Mouse (Mus musculus) liver, postnatal 0 days (tissue): Measurements from ENCODE around the gene Slc26a6. TPM values are rescaled to one million over a fixed set of nuclear protein-coding genes. Genes with fewer than 3 reads are reported as not detected.

Source experiments
- ATAC-seq: fragments of 200-750 bp; cut with Nextera tagmentation; 2 replicates; pipeline ENCODE4 v1.8.0; 2017; ENCODE audit warnings: mild to moderate bottlenecking, moderate library complexity
- DNase-seq: peaks from one replicate; pipeline ENCODE4 v3.0.0-alpha.2; 2016
- H3K27ac ChIP-seq: fragments of 300-500 bp; sonication (generic); 2 replicates; pipeline ENCODE4 v1.5.1; 2014; ENCODE audit warnings: antibody characterized with exemption, moderate library complexity, mild to moderate bottlenecking, low read depth
- H3K27me3 ChIP-seq: fragments of 300-500 bp; sonication (generic); 2 replicates; pipeline ENCODE4 v1.6.1; 2014; ENCODE audit warnings: low read length, control low read depth, mixed read lengths; ENCODE audit not compliant: insufficient read depth
- H3K36me3 ChIP-seq: fragments of 300-500 bp; sonication (generic); replicated peaks from 2 replicates; pipeline ENCODE4 v1.6.1; 2014; ENCODE audit warnings: mild to moderate bottlenecking, control low read depth, low read length, moderate library complexity, mixed read lengths; ENCODE audit not compliant: insufficient read depth
- H3K4me1 ChIP-seq: fragments of 300-500 bp; sonication (generic); 2 replicates; pipeline ENCODE4 v1.6.1; 2014; ENCODE audit warnings: antibody characterized with exemption, mild to moderate bottlenecking, control low read depth; ENCODE audit not compliant: insufficient read depth
- H3K4me2 ChIP-seq: fragments of 300-500 bp; sonication (generic); 2 replicates; pipeline ENCODE4 v1.6.1; 2014; ENCODE audit warnings: low read depth, mild to moderate bottlenecking, low read length, moderate library complexity, mixed read lengths
- H3K4me3 ChIP-seq: fragments of 300-500 bp; sonication (generic); 2 replicates; pipeline ENCODE4 v1.5.1; 2014; ENCODE audit warnings: low read depth, low read length
- H3K9ac ChIP-seq: fragments of 300-500 bp; sonication (generic); replicated peaks from 2 replicates; pipeline ENCODE4 v1.6.1; 2014; ENCODE audit warnings: mild to moderate bottlenecking, moderate library complexity
- H3K9me3 ChIP-seq: fragments of 300-500 bp; sonication (generic); 2 replicates; pipeline ENCODE4 v1.6.1; 2016; ENCODE audit warnings: mild to moderate bottlenecking, control low read depth, low read length, mixed read lengths
- CTCF ChIP-seq: sonication (generic); IDR thresholded peaks from 2 replicates; pipeline ENCODE4 v1.5.1; 2016; ENCODE audit warnings: antibody characterized with exemption, low read depth
- EP300 ChIP-seq: IDR thresholded peaks from 2 replicates; pipeline ENCODE4 v1.6.1; 2016; ENCODE audit warnings: antibody characterized with exemption, low read depth, mild to moderate bottlenecking
- WGBS: fragments of 180-500 bp; shearing (Covaris S2); extraction: QIAGEN DNeasy Blood & Tissue Kit; methylation state at CpG from one replicate; pipeline ENCODE4 v1.1.7; 2014; ENCODE audit not compliant: insufficient replicate concordance; 5-methylcytosine and 5-hydroxymethylcytosine counted together
- microRNA-seq: library from miRNA; unstranded; fragments of <30 nt; microRNA quantifications from one replicate; pipeline ENCODE4, GENCODE M21; 2016
- polyA plus RNA-seq: library from polyadenylated mRNA; unstranded; fragments of >200 nt; fragmentation: Nextera tagmentation; extraction: Ambion mirVana; gene quantifications from 2 replicates; pipeline ENCODE4 v1.2.1, GENCODE M21; 2015

The Slc26a6 gene
- polyA plus RNA-seq, 1 experiment from 2014 or later = 2.4 TPM

DNA sequence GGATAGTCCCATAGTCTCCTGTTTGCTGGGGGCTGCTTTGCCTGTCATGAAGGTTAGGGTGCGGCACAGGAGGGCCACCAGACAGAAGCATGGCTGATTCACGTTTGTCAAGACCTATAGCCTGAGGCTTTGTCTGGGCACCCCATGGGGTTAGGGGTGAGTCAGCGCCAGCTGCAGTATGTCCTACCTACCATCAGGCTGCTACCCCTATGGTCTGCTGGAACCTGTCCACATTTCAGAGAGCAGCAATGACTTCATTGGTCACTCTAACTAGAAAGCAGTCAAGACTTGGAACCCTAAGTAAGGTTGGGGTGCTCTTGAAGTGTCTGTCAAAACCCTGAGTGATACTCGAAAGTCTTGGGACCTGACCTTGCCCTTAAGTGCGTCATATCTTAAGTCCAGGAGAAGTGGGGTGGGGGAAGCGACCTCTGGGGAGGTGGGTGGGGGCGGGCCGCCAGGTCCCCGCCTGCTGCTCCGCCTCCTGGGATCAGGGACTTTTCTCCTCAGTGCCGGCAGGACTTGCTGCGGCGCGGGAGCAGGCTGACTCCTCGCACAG lies 100.1 kb downstream of the Slc26a6 start, which contains the start of gene Col7a1:
Gene Col7a1, plus strand, starts transcription at position 506 of the 556 bp plus-strand sequence.
- no peak for ATAC-seq

DNA sequence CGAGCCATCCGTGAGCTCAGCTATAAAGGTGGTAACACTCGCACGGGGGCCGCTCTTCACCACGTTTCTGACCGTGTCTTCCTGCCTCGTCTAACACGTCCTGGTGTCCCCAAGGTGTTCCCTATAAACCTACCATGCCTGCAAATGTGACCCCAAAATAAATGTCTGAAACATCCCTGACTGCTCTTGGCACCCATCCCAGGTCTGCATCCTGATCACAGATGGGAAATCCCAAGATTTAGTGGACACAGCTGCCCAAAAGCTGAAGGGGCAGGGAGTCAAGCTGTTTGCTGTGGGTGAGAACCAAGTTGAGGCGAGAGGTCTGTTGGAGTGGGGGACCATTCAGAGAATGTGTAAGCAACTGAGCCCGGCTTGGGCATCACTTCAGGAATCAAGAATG lies 102.2 kb downstream of the Slc26a6 start:
- TF ChIP-seq CTCF = no peak
- no peak for TF ChIP-seq EP300
- 82% methylated on average over 11 of the region's 11 CpGs for WGBS

More for the DNA sequence above, 100.1 kb downstream of the Slc26a6 start, which contains the start of gene Col7a1:
- Histone ChIP-seq H3K36me3 (peaks cover 24% of the 10 kb centered on the region), H3K27ac (no peak within 1 kb of the TSS), H3K9me3 (no peaks in the 10 kb centered on the region), H3K4me3 (no peak within 1 kb of the TSS), H3K4me1 (no peaks in the 10 kb centered on the region), H3K4me2 (no peak within 1 kb of the TSS), H3K9ac (no peak within 1 kb of the TSS), H3K27me3 (peaks cover 13% of the 10 kb centered on the region; the same call in 1 of the 2 replicates)
- TF ChIP-seq EP300 (no peak), CTCF (no peak)
- WGBS = 14% methylated on average over 15 of the region's 15 CpGs
- DNase-seq = no peak

DNA sequence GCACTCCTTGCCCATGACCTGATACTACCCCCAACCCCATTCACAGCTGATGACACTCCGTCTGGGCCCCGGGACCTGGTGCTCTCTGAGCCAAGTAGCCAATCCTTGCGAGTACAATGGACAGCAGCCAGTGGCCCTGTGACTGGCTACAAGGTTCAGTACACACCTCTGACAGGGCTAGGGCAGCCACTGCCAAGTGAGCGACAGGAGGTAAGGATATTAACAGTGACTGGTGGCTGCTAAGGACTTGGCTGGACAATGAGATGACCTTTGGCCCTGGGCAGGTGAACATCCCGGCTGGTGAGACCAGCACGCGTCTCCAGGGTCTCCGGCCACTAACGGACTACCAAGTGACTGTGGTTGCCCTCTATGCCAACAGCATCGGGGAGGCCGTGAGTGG lies 102.8 kb downstream of the Slc26a6 start:
- Histone ChIP-seq H3K9me3 (no peaks in the 10 kb centered on the region), H3K27ac (no peak overlapping the region), H3K9ac (no peak overlapping the region), H3K4me3 (no peak overlapping the region), H3K27me3 (peaks cover 13% of the 10 kb centered on the region; the same call in 1 of the 2 replicates), H3K4me2 (no peak overlapping the region), H3K4me1 (no peaks in the 10 kb centered on the region), H3K36me3 (no peaks in the 10 kb centered on the region)
- WGBS = 81% methylated on average over 11 of the region's 11 CpGs
- TF ChIP-seq EP300 (no peak), CTCF (no peak)
- ATAC-seq = no peak
- DNase-seq = no peak

More for the DNA sequence above, 102.2 kb downstream of the Slc26a6 start:
- no peaks in the 10 kb centered on the region for H3K9me3 ChIP-seq
- no peak for DNase-seq
- H3K4me1 ChIP-seq = no peaks in the 10 kb centered on the region
- no peak for ATAC-seq
- H3K36me3 ChIP-seq = peaks cover 3% of the 10 kb centered on the region
- H3K27ac ChIP-seq = no peak overlapping the region
- no peak overlapping the region for H3K4me3 ChIP-seq
- H3K27me3 ChIP-seq = peaks cover 13% of the 10 kb centered on the region; the same call in 1 of the 2 replicates
- H3K4me2 ChIP-seq = no peak overlapping the region
- H3K9ac ChIP-seq = no peak overlapping the region

Small RNAs within 50 kb of the gene (microRNA-seq; reads per million reads assigned to microRNA genes)
- not detected for gene Gm23156

Other genes with a start within 250 kb of the Slc26a6 start
- 16.3 and 19.8 TPM in 2 replicates for gene Arih2, start 203.9 kb upstream of the Slc26a6 start, polyA plus RNA-seq
- 104 and 114 TPM in 2 replicates for gene Slc25a20, start 191.2 kb upstream of the Slc26a6 start, polyA plus RNA-seq
- 8.2 and 9.7 TPM in 2 replicates for gene Prkar2a, start 164.0 kb upstream of the Slc26a6 start, polyA plus RNA-seq
- 12.4 and 18.6 TPM in 2 replicates for gene Ip6k2, start 69.5 kb upstream of the Slc26a6 start, polyA plus RNA-seq
- 4.5 TPM in 2 replicates for gene Nckipsd, start 44.9 kb upstream of the Slc26a6 start, polyA plus RNA-seq
- 0.09 and 0.23 TPM in 2 replicates for gene Celsr3, start 27.0 kb upstream of the Slc26a6 start, polyA plus RNA-seq
- gene Tmem89, start 61.3 kb downstream of the Slc26a6 start, polyA plus RNA-seq = not detected in 2 replicates
- gene Uqcrc1, start 83.3 kb downstream of the Slc26a6 start, polyA plus RNA-seq = 333 and 345 TPM in 2 replicates
- gene Col7a1, start 100.3 kb downstream of the Slc26a6 start, polyA plus RNA-seq = 0.05 and 0.13 TPM in 2 replicates
- not detected in 2 replicates for gene Ucn2, start 132.7 kb downstream of the Slc26a6 start, polyA plus RNA-seq
- 3.1 and 3.8 TPM in 2 replicates for gene Pfkfb4, start 138.5 kb downstream of the Slc26a6 start, polyA plus RNA-seq
- gene Shisa5, start 185.3 kb downstream of the Slc26a6 start, polyA plus RNA-seq = 34.1 and 35.0 TPM in 2 replicates
- 13.3 and 14.3 TPM in 2 replicates for gene Trex1, start 206.5 kb downstream of the Slc26a6 start, polyA plus RNA-seq
- gene Atrip, start 220.8 kb downstream of the Slc26a6 start, polyA plus RNA-seq = 6.1 and 6.7 TPM in 2 replicates
- 8.9 and 9.1 TPM in 2 replicates for gene Ccdc51, start 229.2 kb downstream of the Slc26a6 start, polyA plus RNA-seq
- 283 and 284 TPM in 2 replicates for gene Tma7, start 229.3 kb downstream of the Slc26a6 start, polyA plus RNA-seq
- 1.9 and 2.2 TPM in 2 replicates for gene Plxnb1, start 242.1 kb downstream of the Slc26a6 start, polyA plus RNA-seq